Mouse (Mus musculus) kidney, embryonic 15.5 days (tissue): ENCODE measurements around the gene Gm10447. TPM values are rescaled to one million over a fixed set of nuclear protein-coding genes. Genes with fewer than 3 reads are reported as not detected.
"Not testable (repeated sequence)": the region's sequence is repeated elsewhere in the genome, so short reads cannot be mapped to it uniquely, and the experiment has no call there.

Source experiments
- ATAC-seq: fragments of 200-750 bp; cut with Nextera tagmentation; replicated peaks from 2 replicates; pipeline ENCODE4 v1.8.0; 2017; ENCODE audit warnings: moderate TSS enrichment; ENCODE audit not compliant: low FRiP score
- H3K27ac ChIP-seq: fragments of 300-500 bp; sonication (generic); 2 replicates; pipeline ENCODE4 v1.5.1; 2015; ENCODE audit warnings: mild to moderate bottlenecking, inconsistent platforms
- H3K27me3 ChIP-seq: fragments of 300-500 bp; sonication (generic); 2 replicates; pipeline ENCODE4 v1.6.1; 2015; ENCODE audit warnings: inconsistent platforms
- H3K36me3 ChIP-seq: fragments of 300-500 bp; sonication (generic); 2 replicates; pipeline ENCODE4 v1.6.1; 2015; ENCODE audit warnings: inconsistent platforms
- H3K4me1 ChIP-seq: fragments of 300-500 bp; sonication (generic); 2 replicates; pipeline ENCODE4 v1.6.1; 2015; ENCODE audit warnings: inconsistent platforms
- H3K4me2 ChIP-seq: fragments of 300-500 bp; sonication (generic); 2 replicates; pipeline ENCODE4 v1.6.1; 2015; ENCODE audit warnings: moderate library complexity, mild to moderate bottlenecking, inconsistent platforms
- H3K4me3 ChIP-seq: fragments of 300-500 bp; sonication (generic); replicated peaks from 2 replicates; pipeline ENCODE4 v1.5.1; 2015; ENCODE audit warnings: mild to moderate bottlenecking, inconsistent platforms
- H3K9ac ChIP-seq: fragments of 300-500 bp; sonication (generic); 2 replicates; pipeline ENCODE4 v1.6.1; 2015; ENCODE audit warnings: mild to moderate bottlenecking, inconsistent platforms
- H3K9me3 ChIP-seq: fragments of 300-500 bp; sonication (generic); replicated peaks from 2 replicates; pipeline ENCODE4 v1.6.1; 2016; ENCODE audit warnings: inconsistent platforms
- WGBS: fragments of 180-500 bp; shearing (Covaris S2); methylation state at CpG from one replicate; pipeline ENCODE4 v1.1.7; 2015; ENCODE audit warnings: mixed read lengths; 5-methylcytosine and 5-hydroxymethylcytosine counted together
- polyA plus RNA-seq: library from polyadenylated mRNA; unstranded; fragments of >200 nt; fragmentation: Nextera tagmentation; extraction: Ambion mirVana; gene quantifications from 2 replicates; pipeline ENCODE4 v1.2.1, GENCODE M21; 2015

The Gm10447 gene
- polyA plus RNA-seq, 1 experiment from 2014 or later: not detected

DNA sequence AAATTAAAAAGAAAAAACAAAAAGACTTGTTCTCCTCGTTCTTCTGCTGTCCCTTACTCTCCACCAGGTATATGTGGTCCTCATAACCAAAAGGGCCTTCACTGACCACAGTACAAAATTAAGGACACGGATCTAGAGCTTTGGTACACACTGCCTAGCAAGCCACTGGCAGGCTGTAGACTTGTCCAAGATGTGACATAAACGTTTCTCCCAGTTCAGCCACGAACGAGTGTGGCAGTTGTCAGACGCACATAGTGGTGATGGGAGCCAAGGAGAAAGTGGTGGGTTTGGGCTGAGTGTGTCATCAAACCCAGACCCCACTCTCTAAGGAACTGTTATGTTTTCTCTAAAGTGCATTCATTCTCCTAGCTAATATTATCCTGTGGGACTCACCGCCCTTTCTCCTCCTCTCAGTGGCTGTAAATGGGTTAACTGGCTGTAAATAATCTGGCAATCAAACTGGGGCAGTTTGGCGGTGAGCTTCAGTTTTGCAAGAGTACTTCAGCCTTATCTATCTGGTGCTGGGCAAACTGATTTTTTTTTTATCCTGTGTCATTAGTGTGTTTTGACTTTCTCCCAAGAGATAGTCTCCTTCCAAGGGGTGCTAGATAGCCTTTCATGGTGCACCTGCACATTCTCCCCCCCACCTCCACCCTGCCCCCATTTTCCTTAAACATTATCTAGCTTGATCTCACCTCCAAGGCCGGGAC, 25.4 kb downstream of the Gm10447 start:
- Histone ChIP-seq H3K9ac (peak overlapping the region; percentile 33), H3K4me2 (peak overlapping the region; percentile 81)

GRCm38 (mm10) chr11:53430670-53431346, 26.1 kb downstream of the Gm10447 start, which contains the start of the genes Uqcrq and Gdf9:
Gene Uqcrq, minus strand, starts transcription at chr11:53430831.
Gene Gdf9, plus strand, starts transcription at chr11:53431023.
- H3K4me2 ChIP-seq: peak within 1 kb of the TSS; percentile 81
- ATAC-seq: peak; percentile 94
- no peaks in the 10 kb centered on the region for H3K27me3 ChIP-seq
- H3K9ac ChIP-seq: peak within 1 kb of the TSS; percentile 87
- peak within 1 kb of the TSS; percentile 98 for H3K4me3 ChIP-seq
- peaks cover 21% of the 10 kb centered on the region for H3K36me3 ChIP-seq
- WGBS: under 1% methylated on average over 44 of the region's 44 CpGs
- peaks cover 16% of the 10 kb centered on the region for H3K4me1 ChIP-seq
- H3K27ac ChIP-seq: peak within 1 kb of the TSS; percentile 79
- no peaks in the 10 kb centered on the region for H3K9me3 ChIP-seq

More for the DNA sequence above, 25.4 kb downstream of the Gm10447 start:
- ATAC-seq: peak; percentile 61; the same call in 1 of the 2 replicates
- H3K27ac ChIP-seq: peak overlapping the region; percentile 79
- H3K4me3 ChIP-seq: peak overlapping the region; percentile 98
- no peaks in the 10 kb centered on the region for H3K27me3 ChIP-seq
- no peaks in the 10 kb centered on the region for H3K9me3 ChIP-seq
- H3K4me1 ChIP-seq: peaks cover 16% of the 10 kb centered on the region
- WGBS: 15% methylated on average over 9 of the region's 9 CpGs
- peaks cover 21% of the 10 kb centered on the region for H3K36me3 ChIP-seq

DNA sequence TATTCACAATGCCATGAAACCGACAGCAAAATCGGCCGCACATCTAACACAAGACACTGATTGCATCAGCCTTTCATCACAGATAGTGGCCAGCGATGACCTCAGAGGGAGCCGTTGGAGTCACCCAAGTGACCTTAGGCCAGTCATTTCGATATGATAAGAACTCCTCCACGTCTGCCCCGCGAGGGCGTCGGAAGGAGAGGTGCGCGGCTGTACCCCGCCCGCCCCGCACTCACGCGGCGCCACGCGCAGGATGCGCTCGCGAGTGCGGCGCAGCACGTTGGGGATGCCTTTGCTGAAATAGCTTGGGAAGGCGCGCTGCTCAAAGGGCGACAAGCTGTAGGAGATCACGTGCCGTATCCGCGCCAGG, 26.6 kb downstream of the Gm10447 start:
- under 1% methylated on average over 34 of the region's 34 CpGs for WGBS
- H3K9ac ChIP-seq: peak overlapping the region; percentile 87
- ATAC-seq: peak; percentile 46
- peak overlapping the region; percentile 98 for H3K4me3 ChIP-seq
- peaks cover 21% of the 10 kb centered on the region for H3K36me3 ChIP-seq
- H3K4me2 ChIP-seq: peak overlapping the region; percentile 81
- peaks cover 16% of the 10 kb centered on the region for H3K4me1 ChIP-seq
- peak overlapping the region; percentile 79 for H3K27ac ChIP-seq
- H3K27me3 ChIP-seq: no peaks in the 10 kb centered on the region
- no peaks in the 10 kb centered on the region for H3K9me3 ChIP-seq

DNA sequence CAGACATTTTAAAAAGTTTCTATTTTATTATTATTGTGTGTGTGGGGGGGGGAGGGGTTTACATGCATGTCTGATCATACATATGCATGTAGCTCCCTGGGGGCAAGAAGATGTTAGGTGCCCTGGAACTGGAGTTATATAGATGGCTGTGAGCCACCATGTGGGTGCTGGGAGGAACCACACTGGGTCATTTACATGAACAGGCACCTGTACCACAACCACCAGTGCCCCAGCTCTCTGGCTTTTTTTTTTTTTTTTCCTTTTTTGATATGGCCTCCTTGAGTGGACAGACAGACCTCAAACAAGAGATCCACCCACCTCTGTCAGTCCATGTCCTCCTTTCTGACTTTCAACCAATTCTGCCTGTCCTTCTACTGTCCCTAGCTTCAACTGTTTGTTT, 27.7 kb downstream of the Gm10447 start:
- peak overlapping the region; percentile 98; the same call in 1 of the 2 replicates for H3K4me3 ChIP-seq
- ATAC-seq: no peak
- H3K9ac ChIP-seq: 0 out of 2 replicates have a peak overlapping the region, but pooled peaks have one; percentile 87
- no peaks in the 10 kb centered on the region for H3K27me3 ChIP-seq
- H3K9me3 ChIP-seq: no peaks in the 10 kb centered on the region
- peaks cover 21% of the 10 kb centered on the region for H3K36me3 ChIP-seq
- H3K27ac ChIP-seq: no peak overlapping the region
- H3K4me1 ChIP-seq: peaks cover 16% of the 10 kb centered on the region
- peak overlapping the region; percentile 81 for H3K4me2 ChIP-seq

DNA sequence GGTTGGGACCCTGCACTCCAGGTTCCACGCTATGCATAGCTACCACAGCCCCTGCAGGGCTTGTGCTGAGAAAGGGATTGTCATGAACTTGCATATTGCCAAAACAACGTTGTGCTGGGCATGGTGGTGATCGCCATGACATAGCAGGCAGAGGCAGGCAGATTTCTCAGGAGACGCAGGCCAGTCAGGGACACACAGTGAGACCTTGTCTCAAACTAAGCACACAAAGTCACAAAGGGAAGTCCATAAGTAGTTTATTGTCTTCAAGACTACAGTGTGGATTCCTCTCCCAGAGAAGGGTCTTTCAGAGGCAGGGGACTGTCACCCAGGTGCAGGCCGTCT, 28.2 kb downstream of the Gm10447 start:
- Histone ChIP-seq H3K9me3 (no peaks in the 10 kb centered on the region), H3K4me1 (peaks cover 16% of the 10 kb centered on the region), H3K27ac (no peak overlapping the region), H3K27me3 (no peaks in the 10 kb centered on the region), H3K4me2 (no peak overlapping the region), H3K36me3 (peaks cover 21% of the 10 kb centered on the region), H3K4me3 (no peak overlapping the region), H3K9ac (no peak overlapping the region)
- ATAC-seq: no peak
- 94% methylated on average over 5 of the region's 5 CpGs for WGBS

GRCm38 (mm10) chr11:53427993-53428715, 28.8 kb downstream of the Gm10447 start:
- H3K9ac ChIP-seq: no peak overlapping the region
- no peaks in the 10 kb centered on the region for H3K9me3 ChIP-seq
- H3K4me2 ChIP-seq: no peak overlapping the region
- peaks cover 21% of the 10 kb centered on the region for H3K36me3 ChIP-seq
- no peak overlapping the region for H3K27ac ChIP-seq
- H3K27me3 ChIP-seq: no peaks in the 10 kb centered on the region
- H3K4me1 ChIP-seq: peaks cover 16% of the 10 kb centered on the region
- 87% methylated on average over 3 of the region's 3 CpGs for WGBS
- no peak for ATAC-seq
- H3K4me3 ChIP-seq: no peak overlapping the region

- H3K9me3 ChIP-seq, ATAC-seq, H3K9ac ChIP-seq, H3K27ac ChIP-seq, H3K27me3 ChIP-seq, H3K4me3 ChIP-seq, H3K4me2 ChIP-seq: not testable (repeated sequence)
- H3K4me1 ChIP-seq: peaks cover 16% of the 10 kb centered on the region
- WGBS: 87% methylated on average over 3 of the region's 3 CpGs
- peaks cover 21% of the 10 kb centered on the region for H3K36me3 ChIP-seq
Measured at GRCm38 (mm10) chr11:53426914-53427313, 30.0 kb downstream of the Gm10447 start.

DNA sequence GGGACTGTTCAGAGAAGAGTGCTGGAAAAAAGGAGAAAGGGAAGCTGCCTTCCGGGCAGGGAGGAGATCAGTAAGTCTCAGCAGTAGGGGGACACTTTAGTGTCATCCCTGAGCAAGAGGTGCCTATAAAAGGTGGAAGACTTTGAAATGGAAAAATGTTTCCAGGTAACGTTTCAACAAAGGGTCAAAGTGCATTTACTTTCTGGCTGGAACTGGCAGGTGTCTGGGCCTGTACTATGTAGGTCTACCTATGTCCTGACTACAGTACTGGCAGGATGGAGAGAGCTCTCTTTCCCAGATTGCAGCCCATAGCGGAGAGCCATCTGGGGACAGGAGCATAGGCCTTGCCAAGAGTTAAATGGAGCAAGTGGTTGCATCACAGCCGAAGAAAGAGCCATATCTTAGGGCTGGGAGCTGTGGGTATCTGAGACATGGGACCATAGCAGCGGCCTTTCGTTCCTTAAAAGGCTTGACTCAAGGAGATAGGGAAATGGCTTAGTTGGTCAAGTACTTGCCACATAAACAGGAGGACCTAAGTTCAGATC, 31.1 kb downstream of the Gm10447 start:
- Histone ChIP-seq H3K36me3 (peaks cover 30% of the 10 kb centered on the region), H3K4me1 (peaks cover 9% of the 10 kb centered on the region), H3K9ac (no peak overlapping the region), H3K27ac (no peak overlapping the region; the same call in 1 of the 2 replicates), H3K9me3 (no peaks in the 10 kb centered on the region), H3K4me3 (no peak overlapping the region), H3K4me2 (no peak overlapping the region), H3K27me3 (no peaks in the 10 kb centered on the region)
- ATAC-seq: no peak
- WGBS: 79% methylated on average over 6 of the region's 6 CpGs

DNA sequence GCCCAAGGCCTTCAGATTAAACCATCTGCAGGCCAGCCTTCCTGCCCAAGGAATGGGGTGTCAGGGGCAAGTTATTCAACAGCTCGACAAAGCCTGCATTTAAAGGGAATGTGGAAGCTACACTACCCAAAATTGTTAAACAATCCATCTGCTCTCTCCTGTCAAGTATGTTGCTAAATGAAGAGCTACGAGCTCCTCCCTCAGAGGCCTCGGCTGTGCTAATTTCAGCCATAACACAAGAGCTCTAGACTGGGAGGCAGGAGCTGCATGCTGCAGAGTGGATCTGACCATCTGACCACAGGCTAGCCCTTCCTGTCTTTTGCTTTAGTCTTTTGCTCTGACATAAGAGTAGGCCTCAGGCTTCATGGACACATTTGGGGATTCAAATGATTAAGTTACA, 31.7 kb downstream of the Gm10447 start:
- H3K4me3 ChIP-seq: no peak overlapping the region
- peaks cover 9% of the 10 kb centered on the region for H3K4me1 ChIP-seq
- no peak overlapping the region for H3K9ac ChIP-seq
- no peak overlapping the region; the same call in 1 of the 2 replicates for H3K27ac ChIP-seq
- no peaks in the 10 kb centered on the region for H3K27me3 ChIP-seq
- no peak overlapping the region for H3K4me2 ChIP-seq
- WGBS: 49% methylated on average over 3 of the region's 3 CpGs
- no peak for ATAC-seq
- H3K36me3 ChIP-seq: peaks cover 35% of the 10 kb centered on the region
- no peaks in the 10 kb centered on the region for H3K9me3 ChIP-seq

- peaks cover 7% of the 10 kb centered on the region for H3K4me1 ChIP-seq
- no peak overlapping the region for H3K27ac ChIP-seq
- no peak overlapping the region for H3K4me2 ChIP-seq
- H3K27me3 ChIP-seq: no peaks in the 10 kb centered on the region
- H3K4me3 ChIP-seq: no peak overlapping the region
- H3K9ac ChIP-seq: no peak overlapping the region
- no peak for ATAC-seq
- H3K36me3 ChIP-seq: peaks cover 39% of the 10 kb centered on the region
- 75% methylated on average over 2 of the region's 2 CpGs for WGBS
- H3K9me3 ChIP-seq: no peaks in the 10 kb centered on the region
Measured at GRCm38 (mm10) chr11:53424826-53425225, 32.1 kb downstream of the Gm10447 start.

- H3K36me3 ChIP-seq: peaks cover 42% of the 10 kb centered on the region
- no peak within 1 kb of the TSS for H3K27ac ChIP-seq
- H3K9ac ChIP-seq: no peak within 1 kb of the TSS
- H3K9me3 ChIP-seq: no peaks in the 10 kb centered on the region
- no peak within 1 kb of the TSS for H3K4me2 ChIP-seq
- WGBS: 88% methylated on average over 4 of the region's 4 CpGs
- no peaks in the 10 kb centered on the region for H3K27me3 ChIP-seq
- ATAC-seq: no peak
- H3K4me1 ChIP-seq: no peaks in the 10 kb centered on the region
- no peak within 1 kb of the TSS for H3K4me3 ChIP-seq
Measured at GRCm38 (mm10) chr11:53423036-53423435, 33.9 kb downstream of the Gm10447 start, which contains the start of gene Leap2. Gene Leap2, minus strand, starts transcription at chr11:53423170.

GRCm38 (mm10) chr11:53418048-53418447, 38.9 kb downstream of the Gm10447 start:
- H3K9ac ChIP-seq: no peak overlapping the region
- ATAC-seq: no peak
- H3K27me3 ChIP-seq: no peaks in the 10 kb centered on the region
- H3K4me1 ChIP-seq: no peaks in the 10 kb centered on the region
- H3K9me3 ChIP-seq: no peaks in the 10 kb centered on the region
- H3K4me2 ChIP-seq: no peak overlapping the region
- H3K27ac ChIP-seq: no peak overlapping the region
- H3K4me3 ChIP-seq: no peak overlapping the region
- peaks cover 81% of the 10 kb centered on the region for H3K36me3 ChIP-seq
